Mouse (Mus musculus) neural tube, embryonic 12.5 days (tissue): ENCODE results near the gene Plekhm2. TPM values are rescaled to one million over a fixed set of nuclear protein-coding genes. Genes with fewer than 3 reads are reported as not detected.

ENCODE experiments used
- ATAC-seq: fragments of 200-750 bp; cut with Nextera tagmentation; 2 replicates; pipeline ENCODE4 v1.8.0; 2017; ENCODE audit warnings: low read depth, mild to moderate bottlenecking, moderate TSS enrichment, moderate library complexity; ENCODE audit not compliant: low FRiP score
- H3K27ac ChIP-seq: fragments of 300-500 bp; sonication (generic); 2 replicates; pipeline ENCODE4 v1.5.1; 2016
- H3K27me3 ChIP-seq: fragments of 300-500 bp; sonication (generic); replicated peaks from 2 replicates; pipeline ENCODE4 v1.6.1; 2016; ENCODE audit warnings: mild to moderate bottlenecking
- H3K36me3 ChIP-seq: fragments of 300-500 bp; sonication (generic); 2 replicates; pipeline ENCODE4 v1.6.1; 2016; ENCODE audit warnings: mild to moderate bottlenecking
- H3K4me1 ChIP-seq: fragments of 300-500 bp; sonication (generic); 2 replicates; pipeline ENCODE4 v1.6.1; 2016
- H3K4me2 ChIP-seq: fragments of 300-500 bp; sonication (generic); replicated peaks from 2 replicates; pipeline ENCODE4 v1.6.1; 2016; ENCODE audit warnings: mild to moderate bottlenecking
- H3K4me3 ChIP-seq: fragments of 300-500 bp; sonication (generic); 2 replicates; pipeline ENCODE4 v1.5.1; 2016
- H3K9ac ChIP-seq: fragments of 300-500 bp; sonication (generic); 2 replicates; pipeline ENCODE4 v1.6.1; 2016; ENCODE audit warnings: mild to moderate bottlenecking
- H3K9me3 ChIP-seq: fragments of 300-500 bp; sonication (generic); 2 replicates; pipeline ENCODE4 v1.6.1; 2016; ENCODE audit warnings: mild to moderate bottlenecking
- WGBS: fragments of 180-500 bp; shearing (Covaris S2); methylation state at CpG from one replicate; pipeline ENCODE4 v1.1.7; 2016; 5-methylcytosine and 5-hydroxymethylcytosine counted together
- polyA plus RNA-seq: library from polyadenylated mRNA; unstranded; fragments of >200 nt; fragmentation: Nextera tagmentation; extraction: Ambion mirVana; gene quantifications from 2 replicates; pipeline ENCODE4 v1.2.1, GENCODE M21; 2016

Plekhm2 gene
- polyA plus RNA-seq, 1 experiment from 2014 or later, result 7.4 TPM

DNA sequence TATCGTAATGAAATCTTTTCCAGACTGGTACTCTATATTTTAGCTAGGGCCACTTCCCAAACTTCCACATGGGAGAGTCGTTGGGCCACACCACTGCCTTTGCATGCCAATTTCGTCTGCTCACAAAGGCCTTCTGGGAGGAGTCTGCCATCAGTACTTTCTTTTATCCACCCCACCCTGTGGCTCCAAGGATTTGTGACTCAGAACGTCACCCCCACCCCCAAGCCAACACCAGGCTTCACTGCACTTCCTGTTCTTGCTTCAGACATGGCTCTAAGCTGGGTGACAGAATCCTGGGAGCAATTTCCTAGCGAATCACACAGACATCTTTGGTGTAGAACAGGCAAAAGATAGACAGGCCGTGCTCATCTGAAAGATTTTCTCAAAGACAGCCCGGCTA lies 17.1 kb upstream of the Plekhm2 start:
- Histone ChIP-seq H3K27me3 (no peaks in the 10 kb centered on the region), H3K9me3 (no peaks in the 10 kb centered on the region), H3K4me1 (no peaks in the 10 kb centered on the region), H3K4me2 (no peak overlapping the region), H3K4me3 (no peak overlapping the region), H3K9ac (no peak overlapping the region), H3K27ac (no peak overlapping the region), H3K36me3 (peaks cover 43% of the 10 kb centered on the region)
- ATAC-seq, result no peak
- WGBS, result 62% methylated on average over 7 of the region's 7 CpGs

DNA sequence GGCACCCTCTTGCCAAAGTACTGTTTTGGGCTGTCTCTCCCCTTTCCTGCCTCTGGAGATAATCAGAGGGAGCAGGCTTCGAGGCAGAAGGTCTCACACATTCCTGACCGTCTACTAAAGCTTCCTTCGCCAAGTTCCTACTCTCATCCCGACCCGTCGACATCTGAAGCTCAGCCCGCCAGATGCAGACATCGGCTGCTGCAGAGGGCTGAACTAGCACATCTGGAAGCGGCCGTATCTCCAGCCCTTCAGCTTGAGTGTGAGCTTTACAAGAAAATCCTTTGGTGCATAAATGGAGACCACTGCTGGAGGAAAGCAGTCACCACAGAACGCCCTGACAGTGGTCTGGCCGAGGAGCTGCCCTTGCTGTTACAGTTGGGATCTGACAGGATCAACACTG lies 16.2 kb upstream of the Plekhm2 start:
- Histone ChIP-seq H3K4me1 (no peaks in the 10 kb centered on the region), H3K27me3 (no peaks in the 10 kb centered on the region), H3K36me3 (peaks cover 34% of the 10 kb centered on the region), H3K9ac (no peak overlapping the region), H3K9me3 (no peaks in the 10 kb centered on the region), H3K4me3 (no peak overlapping the region), H3K27ac (no peak overlapping the region), H3K4me2 (no peak overlapping the region)
- no peak for ATAC-seq
- 78% methylated on average over 12 of the region's 12 CpGs for WGBS

DNA sequence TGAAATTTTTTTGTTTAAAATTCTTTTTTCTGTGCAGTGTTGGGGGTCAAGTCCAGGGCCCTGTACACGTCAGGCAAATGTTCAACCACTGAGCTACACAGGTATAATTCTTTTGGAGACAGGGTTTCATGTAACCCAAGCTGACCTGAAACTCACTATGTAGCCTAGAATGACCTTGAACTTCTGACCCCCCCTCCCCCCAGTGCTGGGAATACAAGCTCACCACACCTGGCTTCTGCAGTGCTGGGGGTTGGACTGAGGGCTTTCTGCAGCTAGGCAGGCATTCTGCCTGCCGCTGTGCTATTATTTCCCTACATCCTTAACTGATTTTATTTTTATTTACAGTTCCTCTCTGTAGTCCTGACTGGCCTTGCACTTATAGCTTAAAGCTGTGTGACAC lies 14.3 kb upstream of the Plekhm2 start:
- no peak overlapping the region for H3K27ac ChIP-seq
- no peaks in the 10 kb centered on the region for H3K9me3 ChIP-seq
- H3K9ac ChIP-seq, result no peak overlapping the region
- peaks cover 17% of the 10 kb centered on the region for H3K36me3 ChIP-seq
- H3K27me3 ChIP-seq, result no peaks in the 10 kb centered on the region
- ATAC-seq, result no peak
- no peaks in the 10 kb centered on the region for H3K4me1 ChIP-seq
- H3K4me3 ChIP-seq, result no peak overlapping the region
- H3K4me2 ChIP-seq, result no peak overlapping the region
- WGBS, result 93% methylated on average over 2 of the region's 2 CpGs

DNA sequence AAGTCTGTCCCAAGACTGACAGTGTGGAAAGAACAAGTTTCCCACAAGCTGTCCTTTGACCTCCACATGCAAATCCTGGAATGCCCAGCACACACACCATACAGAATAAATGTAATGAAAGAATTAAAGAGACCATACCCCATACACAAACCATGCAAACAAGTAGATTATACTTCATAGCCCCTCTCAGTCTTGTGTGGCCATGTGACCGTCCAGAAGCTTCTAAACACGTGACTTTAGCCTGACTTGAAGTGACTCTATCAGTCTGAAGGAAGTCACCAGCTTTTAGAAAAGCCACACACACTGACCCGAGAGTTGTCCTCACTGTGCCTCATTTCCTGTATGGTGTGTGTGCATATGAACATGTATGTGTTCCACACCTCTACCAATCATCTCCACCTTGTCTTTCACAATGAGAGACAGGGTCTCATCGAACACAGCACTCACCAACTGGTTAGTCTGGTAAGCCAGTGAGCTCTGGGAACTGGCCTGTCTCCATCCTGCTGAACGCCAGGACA lies 11.8 kb upstream of the Plekhm2 start:
- Histone ChIP-seq H3K4me1 (no peaks in the 10 kb centered on the region), H3K27ac (no peak overlapping the region), H3K27me3 (no peaks in the 10 kb centered on the region), H3K9ac (no peak overlapping the region), H3K4me3 (no peak overlapping the region), H3K9me3 (no peaks in the 10 kb centered on the region), H3K36me3 (no peaks in the 10 kb centered on the region), H3K4me2 (no peak overlapping the region)
- WGBS, result 89% methylated on average over 5 of the region's 5 CpGs
- ATAC-seq, result no peak

DNA sequence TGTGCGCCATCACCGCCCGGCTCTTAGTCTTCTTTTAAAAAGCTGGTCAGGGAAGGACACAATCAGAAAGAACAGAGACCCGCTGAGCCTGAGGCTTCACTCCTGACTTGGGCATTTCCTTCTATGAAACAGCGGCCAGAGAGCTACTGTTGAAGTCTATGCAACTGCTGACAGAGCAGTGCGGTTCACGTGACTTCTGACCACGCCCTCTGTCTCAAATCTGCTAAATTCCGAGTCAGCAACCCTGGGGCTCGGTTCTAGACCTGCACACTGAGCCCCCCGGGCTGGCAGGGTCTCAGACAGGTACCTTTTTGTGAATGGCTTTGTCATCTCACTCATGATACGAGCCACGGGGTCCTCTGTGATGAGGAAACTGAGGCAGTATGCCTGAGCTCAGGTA lies 7.6 kb upstream of the Plekhm2 start:
- no peak for ATAC-seq
- Histone ChIP-seq H3K9me3 (no peaks in the 10 kb centered on the region), H3K27ac (no peak overlapping the region), H3K4me2 (no peak overlapping the region), H3K4me3 (no peak overlapping the region), H3K36me3 (no peaks in the 10 kb centered on the region), H3K27me3 (no peaks in the 10 kb centered on the region), H3K4me1 (no peaks in the 10 kb centered on the region), H3K9ac (no peak overlapping the region)
- 80% methylated on average over 13 of the region's 13 CpGs for WGBS

DNA sequence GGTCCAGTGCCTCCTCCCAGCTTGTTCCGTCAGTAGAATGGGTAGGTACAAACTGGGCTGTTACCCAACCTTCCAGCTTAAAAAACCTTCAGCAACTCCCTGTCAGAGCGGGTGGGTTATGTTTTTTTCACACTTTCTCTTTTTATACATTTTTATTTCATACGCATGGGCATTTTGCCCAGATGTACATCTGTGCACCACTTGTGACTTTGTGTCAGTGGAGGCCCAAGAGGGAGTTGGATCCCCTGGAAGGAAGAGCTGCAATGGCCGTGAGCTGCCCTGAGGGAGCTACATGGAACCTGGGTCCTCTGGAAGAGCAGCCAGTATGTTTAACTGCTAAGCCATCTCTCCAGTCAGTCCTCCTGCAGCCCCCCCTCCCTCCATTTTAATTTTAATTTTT lies 6.7 kb upstream of the Plekhm2 start:
- no peaks in the 10 kb centered on the region for H3K36me3 ChIP-seq
- H3K9me3 ChIP-seq, result no peaks in the 10 kb centered on the region
- no peak overlapping the region for H3K9ac ChIP-seq
- no peak overlapping the region for H3K4me3 ChIP-seq
- no peaks in the 10 kb centered on the region for H3K4me1 ChIP-seq
- H3K27me3 ChIP-seq, result no peaks in the 10 kb centered on the region
- no peak overlapping the region for H3K4me2 ChIP-seq
- ATAC-seq, result no peak
- WGBS, result 85% methylated on average over 4 of the region's 4 CpGs
- no peak overlapping the region for H3K27ac ChIP-seq

DNA sequence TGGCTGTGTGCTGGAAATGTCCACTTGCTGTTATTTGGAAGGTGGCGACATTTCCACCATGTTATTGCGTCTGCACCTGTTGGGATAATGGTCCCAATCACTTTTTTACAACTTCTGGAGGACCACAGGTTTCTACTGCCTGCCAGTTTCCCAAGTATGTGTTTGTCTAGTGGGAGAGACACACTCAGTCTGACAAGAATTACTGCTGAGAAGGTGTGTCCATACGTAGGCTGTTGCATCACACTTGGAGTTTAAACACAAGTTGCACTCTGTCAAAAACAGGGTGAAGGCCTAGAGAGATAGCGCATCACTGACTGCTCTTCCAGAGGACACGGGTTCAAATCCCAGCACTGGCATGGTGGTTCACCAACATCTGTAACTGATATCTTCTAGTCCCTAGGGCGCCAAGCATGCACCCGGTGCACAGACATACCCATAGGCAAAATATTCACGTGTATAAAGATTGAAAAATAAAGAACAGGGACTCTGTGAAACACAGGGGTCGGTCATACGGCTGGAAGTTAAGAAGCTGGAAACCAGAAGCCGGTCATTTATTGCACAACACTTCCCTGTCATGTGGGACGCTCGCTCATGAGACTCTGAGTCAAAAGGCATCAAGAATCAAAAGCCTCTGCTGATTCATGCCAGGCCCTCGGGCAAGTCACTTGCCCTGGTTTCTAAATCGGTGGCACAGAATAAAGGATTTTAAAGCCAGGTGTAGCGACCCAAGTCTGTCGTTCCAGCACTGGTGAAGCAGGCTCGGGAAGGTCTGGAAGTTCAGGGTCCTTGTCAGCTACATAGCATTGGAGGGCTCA lies 5.4 kb upstream of the Plekhm2 start:
- no peaks in the 10 kb centered on the region for H3K36me3 ChIP-seq
- ATAC-seq, result no peak
- no peak overlapping the region for H3K4me3 ChIP-seq
- no peaks in the 10 kb centered on the region for H3K27me3 ChIP-seq
- no peaks in the 10 kb centered on the region for H3K9me3 ChIP-seq
- H3K9ac ChIP-seq, result no peak overlapping the region
- H3K4me1 ChIP-seq, result no peaks in the 10 kb centered on the region
- WGBS, result 85% methylated on average over 18 of the region's 18 CpGs
- no peak overlapping the region for H3K27ac ChIP-seq
- no peak overlapping the region for H3K4me2 ChIP-seq

DNA sequence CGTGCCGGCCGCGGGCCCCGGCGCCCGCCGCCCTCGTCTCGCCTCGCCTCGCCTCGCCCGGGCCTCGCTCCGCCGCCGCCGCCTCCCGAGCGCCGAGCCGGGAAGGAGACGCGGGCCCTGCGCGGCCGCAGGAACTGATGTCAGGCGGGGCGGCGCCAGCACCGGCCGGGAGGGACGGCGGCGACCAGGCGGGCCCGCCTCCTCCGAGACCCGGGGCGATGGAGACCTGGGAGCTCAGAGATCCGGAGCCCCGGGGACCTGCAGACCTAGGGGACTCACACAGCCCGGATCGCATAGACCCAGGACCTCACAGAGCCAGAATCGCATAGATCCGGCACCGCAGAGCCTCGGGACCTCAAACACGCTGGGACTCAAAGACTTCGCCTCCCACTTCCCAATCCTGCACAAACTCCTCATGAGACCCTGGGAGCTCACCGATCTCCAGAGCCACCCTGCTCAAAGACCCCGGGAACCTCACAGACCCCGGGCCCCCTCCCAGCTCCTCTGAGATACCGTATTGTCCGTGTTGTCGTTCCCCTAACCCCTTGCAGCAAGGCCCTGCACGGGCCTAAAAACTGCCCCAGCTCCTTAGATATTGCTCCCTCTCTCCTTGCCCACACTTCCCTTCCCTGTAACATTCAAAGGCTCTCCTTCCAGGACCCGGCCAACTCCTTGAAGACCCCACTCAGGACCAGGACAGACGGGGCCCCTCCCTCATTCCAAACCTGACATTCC lies 521 bp downstream of the Plekhm2 start:
- peak overlapping the region; percentile 75 for H3K4me3 ChIP-seq
- no peaks in the 10 kb centered on the region for H3K27me3 ChIP-seq
- H3K27ac ChIP-seq, result no peak overlapping the region
- H3K4me1 ChIP-seq, result peaks cover 16% of the 10 kb centered on the region
- peaks cover 15% of the 10 kb centered on the region for H3K36me3 ChIP-seq
- H3K9ac ChIP-seq, result peak overlapping the region; percentile 86
- peak; percentile 69 for ATAC-seq
- H3K9me3 ChIP-seq, result no peaks in the 10 kb centered on the region
- peak overlapping the region; percentile 89 for H3K4me2 ChIP-seq
- WGBS, result 1% methylated on average over 41 of the region's 60 CpGs

DNA sequence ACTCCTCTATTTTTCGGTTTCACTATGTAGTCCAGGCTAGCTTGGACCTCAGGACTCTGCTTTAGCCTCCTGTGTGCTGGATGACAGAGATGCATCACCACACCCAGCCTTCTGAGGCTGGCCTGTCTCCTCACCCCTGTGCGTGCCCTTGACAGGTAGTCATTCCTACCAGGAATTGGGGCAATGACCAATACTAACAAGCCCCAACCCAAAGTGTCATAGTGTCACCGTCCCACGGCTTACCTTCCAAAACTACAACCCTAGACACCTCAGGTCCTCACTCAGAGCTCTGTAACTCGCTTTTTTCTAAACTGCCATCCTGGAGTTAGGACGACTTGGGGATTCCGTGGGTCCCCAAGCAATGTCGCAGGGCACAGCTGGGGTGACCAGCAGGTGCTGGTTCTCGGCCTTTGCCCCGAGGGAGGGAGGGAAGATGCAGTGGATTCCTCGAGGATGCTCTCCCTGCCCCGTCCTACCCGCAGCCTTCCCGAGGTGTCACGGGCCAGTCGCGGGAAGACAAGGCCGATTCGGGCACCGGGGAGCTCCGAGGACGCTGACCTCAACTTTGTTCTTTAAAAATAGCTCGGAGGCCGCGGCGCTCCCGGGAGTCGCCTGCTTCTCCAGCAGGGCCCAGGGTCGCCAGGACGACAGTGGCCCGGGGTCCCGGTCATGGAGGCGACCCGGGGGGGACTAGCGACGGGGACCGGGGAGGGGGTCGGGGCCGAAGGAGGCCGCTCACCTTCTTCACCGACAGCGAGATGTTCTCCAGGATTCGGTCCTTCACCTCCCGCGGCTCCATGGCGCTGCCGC lies 1.4 kb downstream of the Plekhm2 start:
- H3K27me3 ChIP-seq, result no peaks in the 10 kb centered on the region
- ATAC-seq, result peak; percentile 59
- peak overlapping the region; percentile 89 for H3K4me2 ChIP-seq
- no peak overlapping the region for H3K27ac ChIP-seq
- peak overlapping the region; percentile 86 for H3K9ac ChIP-seq
- peaks cover 19% of the 10 kb centered on the region for H3K36me3 ChIP-seq
- no peaks in the 10 kb centered on the region for H3K9me3 ChIP-seq
- H3K4me3 ChIP-seq, result peak overlapping the region; percentile 75
- 5% methylated on average over 44 of the region's 47 CpGs for WGBS
- H3K4me1 ChIP-seq, result peaks cover 16% of the 10 kb centered on the region

DNA sequence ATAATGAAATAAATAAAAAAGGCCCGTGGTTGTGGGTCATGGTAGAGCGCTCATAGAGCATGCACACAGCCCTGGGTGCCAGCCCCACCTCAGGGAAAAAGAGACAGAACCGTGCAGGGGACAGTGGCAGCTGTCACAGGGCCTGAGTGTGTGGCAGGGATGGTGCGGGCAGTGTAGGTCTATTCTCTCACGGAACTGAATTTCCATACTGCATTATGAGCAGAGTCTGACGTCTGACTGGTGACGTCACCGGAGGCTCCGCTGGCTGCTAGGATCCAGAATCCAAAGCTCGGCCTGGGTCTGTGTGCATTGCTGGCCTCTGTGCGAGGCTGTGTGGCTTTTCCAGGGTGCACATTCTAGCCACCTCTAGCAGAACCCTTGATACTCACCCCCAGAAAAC lies 3.8 kb downstream of the Plekhm2 start:
- Histone ChIP-seq H3K27ac (no peak overlapping the region), H3K4me3 (no peak overlapping the region), H3K36me3 (peaks cover 19% of the 10 kb centered on the region), H3K4me1 (peaks cover 16% of the 10 kb centered on the region), H3K4me2 (no peak overlapping the region), H3K9me3 (no peaks in the 10 kb centered on the region), H3K9ac (no peak overlapping the region), H3K27me3 (no peaks in the 10 kb centered on the region)
- 89% methylated on average over 11 of the region's 11 CpGs for WGBS
- no peak for ATAC-seq

DNA sequence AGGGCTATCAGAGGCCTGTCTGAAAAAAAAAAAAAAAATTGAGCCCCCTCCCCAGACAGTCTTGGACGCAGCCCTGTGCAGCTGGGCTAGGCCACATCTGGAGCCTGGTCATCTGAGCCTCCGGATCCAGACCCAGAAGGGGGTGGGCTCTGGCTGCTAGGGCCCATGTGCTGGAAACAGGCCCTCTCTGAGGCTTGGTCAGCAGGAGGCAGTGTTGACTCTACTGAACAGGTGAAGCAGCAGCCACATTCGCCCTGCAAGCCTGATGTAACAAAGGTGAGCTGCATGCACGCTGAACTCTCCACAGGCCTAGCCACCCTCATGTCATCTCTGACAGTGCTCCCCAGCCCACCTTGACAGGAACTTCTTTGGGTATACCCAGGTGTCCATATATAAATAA lies 5.0 kb downstream of the Plekhm2 start:
- H3K9me3 ChIP-seq, result no peaks in the 10 kb centered on the region

More for the DNA sequence above, 5.0 kb downstream of the Plekhm2 start:
- no peak for ATAC-seq
- peaks cover 19% of the 10 kb centered on the region for H3K36me3 ChIP-seq
- H3K4me1 ChIP-seq, result peaks cover 13% of the 10 kb centered on the region
- no peak overlapping the region for H3K27ac ChIP-seq
- H3K9ac ChIP-seq, result no peak overlapping the region
- H3K4me3 ChIP-seq, result no peak overlapping the region
- H3K27me3 ChIP-seq, result no peaks in the 10 kb centered on the region
- WGBS, result 57% methylated on average over 4 of the region's 4 CpGs
- H3K4me2 ChIP-seq, result no peak overlapping the region
